Mouse (Mus musculus) neutrophil, adult 5-6 weeks (primary cell): Measurements from ENCODE around the gene Olfr393. TPM values are rescaled to one million over a fixed set of nuclear protein-coding genes. Genes with fewer than 3 reads are reported as not detected.

Experiments used
- ATAC-seq: fragments of 151-379, 151-347 bp; 2 replicates; pipeline ENCODE4 v1.8.0; 2017; ENCODE audit warnings: mild to moderate bottlenecking, moderate TSS enrichment; ENCODE audit not compliant: insufficient number of reproducible peaks, poor library complexity, low FRiP score, severe bottlenecking; ENCODE audit errors: extremely low read depth
- total RNA-seq: library from RNA; stranded (forward); fragments of 200-1000 nt; gene quantifications from 2 replicates; pipeline ENCODE4 v1.2.3, GENCODE M21; 2017

Gene Olfr393
- total RNA-seq, result not detected in 2 replicates

- ATAC-seq, result no peak
Observed at GRCm38 (mm10) chr11:73851354-73851753, at the start of gene Olfr393. Gene Olfr393 (minus strand): TSS chr11:73851454.

GRCm38 (mm10) chr11:73890671-73891070, 39.4 kb upstream of the Olfr393 start, which contains the start of gene Olfr394:
Gene Olfr394 (minus strand): TSS chr11:73890771.
- ATAC-seq, result no peak

GRCm38 (mm10) chr11:73816949-73817348, 34.3 kb downstream of the Olfr393 start, which contains the start of gene Olfr392:
Gene Olfr392 (minus strand): TSS chr11:73817049.
- no peak for ATAC-seq

GRCm38 (mm10) chr11:73802952-73803351, 48.3 kb downstream of the Olfr393 start, which contains the start of gene Olfr391-ps:
Gene Olfr391-ps (minus strand): TSS chr11:73803052.
- no peak for ATAC-seq

Other genes with a start within 250 kb of the Olfr393 start
- not detected in 2 replicates for gene Zfp735, start 162.7 kb downstream of the Olfr393 start, total RNA-seq
- gene Olfr389, start 70.7 kb downstream of the Olfr393 start, total RNA-seq, result not detected in 2 replicates
- gene Olfr390, start 68.5 kb downstream of the Olfr393 start, total RNA-seq, result not detected in 2 replicates
- not detected in 2 replicates for gene Olfr391-ps, start 48.4 kb downstream of the Olfr393 start, total RNA-seq
- not detected in 2 replicates for gene Olfr392, start 34.4 kb downstream of the Olfr393 start, total RNA-seq
- 0.12 TPM in 1 of 2 replicates, not detected in the other for gene Olfr394, start 39.3 kb upstream of the Olfr393 start, total RNA-seq
- 0.12 TPM in 1 of 2 replicates, not detected in the other for gene Olfr395, start 57.8 kb upstream of the Olfr393 start, total RNA-seq
- gene Olfr23, start 85.2 kb upstream of the Olfr393 start, total RNA-seq, result not detected in 2 replicates
- not detected in 2 replicates for gene Olfr397, start 109.4 kb upstream of the Olfr393 start, total RNA-seq
- gene Olfr398, start 139.0 kb upstream of the Olfr393 start, total RNA-seq, result not detected in 2 replicates
- not detected in 2 replicates for gene Olfr139, start 205.1 kb upstream of the Olfr393 start, total RNA-seq
- gene Olfr399, start 205.2 kb upstream of the Olfr393 start, total RNA-seq, result not detected in 2 replicates
- gene Zfp616, start 218.5 kb upstream of the Olfr393 start, total RNA-seq, result not detected in 2 replicates